Mouse (Mus musculus): ENCODE measurements around the gene Gm48551. TPM values are rescaled to one million over a fixed set of nuclear protein-coding genes. Genes with fewer than 3 reads are reported as not detected.

Gene Gm48551
- total RNA-seq, 2 experiments from 2014 or later = 0.51 to 0.84 TPM

GRCm38 (mm10) chr10:81378553-81379182 is 5.6 kb upstream of the Gm48551 start:
- DNase-seq = peak; percentile 100

GRCm38 (mm10) chr10:81379183-81379553 is 5.1 kb upstream of the Gm48551 start:
- intact Hi-C loops (cut with DNase I) = no loop called here
- DNase-seq = no peak

More at GRCm38 (mm10) chr10:81378553-81379182, 5.6 kb upstream of the Gm48551 start:
- intact Hi-C loops (cut with DNase I) = no loop called here

GRCm38 (mm10) chr10:81379809-81380378 is 4.4 kb upstream of the Gm48551 start:
- intact Hi-C loops (cut with DNase I) = loop anchor here (10.0 kb wide), 1 partner anchor 165 kb away; the partner anchor contains the start of gene Gna11
- no peak for DNase-seq

GRCm38 (mm10) chr10:81382039-81382438 is 2.2 kb upstream of the Gm48551 start:
- intact Hi-C loops (cut with DNase I) = loop anchor here (10.0 kb wide), 1 partner anchor 163 kb away; the partner anchor contains the start of gene Gna11
- no peak for DNase-seq

GRCm38 (mm10) chr10:81384605-81384982 is 328 bp downstream of the Gm48551 start:
- intact Hi-C loops (cut with DNase I) = loop anchor here (10.0 kb wide), 1 partner anchor 160 kb away; the partner anchor contains the start of gene Gna11
- no peak for DNase-seq

GRCm38 (mm10) chr10:81385603-81386306 is 1.5 kb downstream of the Gm48551 start:
- no peak for DNase-seq
- intact Hi-C loops (cut with DNase I) = loop anchor here (10.0 kb wide), 1 partner anchor 159 kb away; the partner anchor contains the start of gene Gna11

- intact Hi-C loops (cut with DNase I) = loop anchor here (10.0 kb wide), 1 partner anchor 157 kb away; the partner anchor contains the start of gene Gna11
- DNase-seq = no peak
These were observed 3.5 kb downstream of the Gm48551 start for GRCm38 (mm10) chr10:81387716-81388115.

- DNase-seq = no peak
- intact Hi-C loops (cut with DNase I) = loop anchor here (1.0 to 10.0 kb wide), 2 partner anchors 62 to 156 kb away; partner anchors contain the start of gene Gna11
These were observed 4.3 kb downstream of the Gm48551 start, which contains the start of gene Gm48552 for GRCm38 (mm10) chr10:81388505-81389055. TSS of gene Gm48552 (plus strand) at chr10:81389005.

- intact Hi-C loops (cut with DNase I) = loop anchor here (1.0 to 10.0 kb wide), 2 partner anchors 61 to 155 kb away; partner anchors contain the start of gene Gna11
- peak in 1 of 2 experiments; percentile 36 for DNase-seq
These were observed 5.1 kb downstream of the Gm48551 start for GRCm38 (mm10) chr10:81389373-81389772.

- DNase-seq = peak; percentile 85 to 86
- intact Hi-C loops (cut with DNase I) = loop anchor here (1.0 to 10.0 kb wide), 2 partner anchors 60 to 155 kb away; partner anchors contain the start of gene Gna11
These were observed 5.8 kb downstream of the Gm48551 start for GRCm38 (mm10) chr10:81389801-81390677.

GRCm38 (mm10) chr10:81390678-81390965 is 6.4 kb downstream of the Gm48551 start:
- intact Hi-C loops (cut with DNase I) = no loop called here
- DNase-seq = no peak

GRCm38 (mm10) chr10:81392270-81392669 is 8.0 kb downstream of the Gm48551 start:
- no peak for DNase-seq
- intact Hi-C loops (cut with DNase I) = no loop called here

- intact Hi-C loops (cut with DNase I) = no loop called here
- DNase-seq = no peak
These were observed 8.5 kb downstream of the Gm48551 start, which contains the start of gene Smim24 for GRCm38 (mm10) chr10:81392781-81393185. TSS of gene Smim24 (plus strand) at chr10:81393051.

GRCm38 (mm10) chr10:81393456-81394063 is 9.3 kb downstream of the Gm48551 start:
- intact Hi-C loops (cut with DNase I) = loop anchor here (2.0 kb wide), 1 partner anchor 47 kb away; no protein-coding TSS in a partner anchor
- peak in 1 of 2 experiments; percentile 55 for DNase-seq

- intact Hi-C loops (cut with DNase I) = loop anchor here (2.0 kb wide), 1 partner anchor 46 kb away; no protein-coding TSS in a partner anchor
- peak; percentile 75 to 83 for DNase-seq
These were observed 10.9 kb downstream of the Gm48551 start for GRCm38 (mm10) chr10:81395127-81395526.

- no peak for DNase-seq
- intact Hi-C loops (cut with DNase I) = loop anchor here (2.0 kb wide), 1 partner anchor 45 kb away; no protein-coding TSS in a partner anchor
These were observed 11.6 kb downstream of the Gm48551 start for GRCm38 (mm10) chr10:81395865-81396264.

GRCm38 (mm10) chr10:81396749-81397148 is 12.5 kb downstream of the Gm48551 start:
- intact Hi-C loops (cut with DNase I) = no loop called here
- DNase-seq = no peak

- DNase-seq = no peak
- intact Hi-C loops (cut with DNase I) = no loop called here
These were observed 15.0 kb downstream of the Gm48551 start for GRCm38 (mm10) chr10:81399296-81399695.

GRCm38 (mm10) chr10:81399798-81400308 is 15.6 kb downstream of the Gm48551 start:
- intact Hi-C loops (cut with DNase I) = no loop called here
- DNase-seq = no peak
